Comparison of ENCODE assay signal across 21 mouse cellular contexts in genomic region chr1:137955993-137956392, GRCm38 (mm10).
"Had no signal": no experiment of that assay in that cellular context is flagged by ENCODE, and none has a peak within 500 bp of the region (broad histone marks: within the 10 kb centered on the region; RNA-seq: fewer than 3 reads in every experiment).

No protein-coding gene starts in this region.

- H3K36me3 ChIP-seq: liver, embryonic 12.5 days; liver, embryonic 15.5 days had no signal

- ATAC-seq: liver, embryonic 12.5 days had no signal

- H3K27me3 ChIP-seq: liver, embryonic 12.5 days; liver, embryonic 15.5 days; lung, embryonic 15.5 days had no signal

- H3K4me3 ChIP-seq: layer of hippocampus, adult 2 months; left cerebral cortex, adult 2 months; liver, embryonic 12.5 days; liver, embryonic 15.5 days; lung, embryonic 15.5 days had no signal

- H3K9ac ChIP-seq: liver, embryonic 12.5 days; liver, embryonic 15.5 days; lung, embryonic 15.5 days had no signal

- H3K4me1 ChIP-seq: liver, embryonic 12.5 days; liver, embryonic 15.5 days had no signal

- H3K9me3 ChIP-seq: liver, embryonic 12.5 days; liver, embryonic 15.5 days; lung, embryonic 15.5 days had no signal

- H3K27ac ChIP-seq: kidney, postnatal 0 days; layer of hippocampus, adult 2 months; left cerebral cortex, adult 2 months; liver, embryonic 12.5 days; liver, embryonic 15.5 days; lung, embryonic 15.5 days; stomach, postnatal 0 days had no signal

- DNase-seq: kidney, adult 11 months; kidney, adult 8-10 months; kidney, postnatal 25 days; layer of hippocampus, adult 9-11 months; layer of hippocampus, postnatal 36 days; left cerebral cortex, postnatal 4 days; liver; lung, adult 18-20 months; lung, postnatal 14 days; lung, postnatal 4 days; midbrain, embryonic 14.5 days; thymus, adult 2 months; thymus, postnatal 25 days had no signal

- H3K4me2 ChIP-seq: liver, embryonic 12.5 days; liver, embryonic 15.5 days; lung, embryonic 15.5 days; midbrain, embryonic 11.5 days had no signal
